Comparison of ENCODE assay signal across 22 mouse cellular contexts in genomic region chr9:91803372-91803961, GRCm38 (mm10).
A peak's percentile ranks its signal among the peaks of the same experiment; 100 is the strongest.
DNase-seq lines count a peak whose midpoint lies in the region; ATAC-seq lines count a peak whose summit lies in the region.
"Had no signal": no experiment of that assay in that cellular context is flagged by ENCODE, and none has a peak within 500 bp of the region (broad histone marks: within the 10 kb centered on the region; RNA-seq: fewer than 3 reads in every experiment).

No protein-coding gene starts in this region.

- ATAC-seq in forebrain, embryonic 13.5 days: peak; percentile 61; the same call in 1 of the 2 replicates

- H3K4me3 ChIP-seq in forebrain, embryonic 13.5 days: no peak overlapping the region
- H3K4me3 ChIP-seq in forebrain, embryonic 10.5 days: no peak overlapping the region
- H3K4me3 ChIP-seq: embryonic facial prominence, embryonic 15.5 days; myocyte; neural tube, embryonic 13.5 days had no signal

- no peak for DNase-seq in forebrain, embryonic 10.5 days (ENCODE audit: extremely low spot score, low spot score)
- DNase-seq in left cerebral cortex, postnatal 4 days: peak; percentile 79
- DNase-seq in left cerebral cortex, adult 18-20 months (ENCODE audit: low spot score in 2 of 2): no peak
- peak; percentile 13 for DNase-seq in brain, adult 2 months (ENCODE audit: low read depth, low spot score)
- peak; percentile 53 to 76 for DNase-seq in cerebellum, postnatal 14 days
- DNase-seq in urinary bladder, postnatal 25 days (ENCODE audit: low spot score): no peak
- DNase-seq: adrenal gland, adult 2 months; gastrocnemius, postnatal 10 days; heart, adult 11 months; kidney, adult 2 months; lung, postnatal 4 days; midbrain, embryonic 14.5 days; retina, postnatal 1 day; right cerebral cortex, postnatal 25 days; spleen, adult 18-20 months; thymus, postnatal 25 days had no signal

- no peaks in the 10 kb centered on the region for H3K27me3 ChIP-seq in forebrain, embryonic 13.5 days
- no peaks in the 10 kb centered on the region for H3K27me3 ChIP-seq in forebrain, embryonic 10.5 days (ENCODE audit: poor library complexity, severe bottlenecking)
- H3K27me3 ChIP-seq: embryonic facial prominence, embryonic 15.5 days; neural tube, embryonic 13.5 days had no signal

- H3K4me2 ChIP-seq in forebrain, embryonic 13.5 days: no peak overlapping the region
- H3K4me2 ChIP-seq: embryonic facial prominence, embryonic 15.5 days; heart, embryonic 11.5 days; neural tube, embryonic 13.5 days had no signal

- WGBS in forebrain, embryonic 13.5 days: 72% methylated on average over 3 of the region's 3 CpGs
- 90% methylated on average over 3 of the region's 3 CpGs for WGBS in forebrain, embryonic 10.5 days

- H3K9me3 ChIP-seq in forebrain, embryonic 13.5 days (replicated peaks): no peaks in the 10 kb centered on the region
- no peaks in the 10 kb centered on the region for H3K9me3 ChIP-seq in forebrain, embryonic 10.5 days
- H3K9me3 ChIP-seq: embryonic facial prominence, embryonic 15.5 days; neural tube, embryonic 13.5 days had no signal

- no peak overlapping the region for H3K27ac ChIP-seq in forebrain, embryonic 13.5 days
- H3K27ac ChIP-seq in forebrain, embryonic 10.5 days: no peak overlapping the region
- H3K27ac ChIP-seq: embryonic facial prominence, embryonic 15.5 days; kidney, postnatal 0 days; neural tube, embryonic 13.5 days had no signal

- H3K9ac ChIP-seq in forebrain, embryonic 13.5 days: no peak overlapping the region
- H3K9ac ChIP-seq: embryonic facial prominence, embryonic 15.5 days; neural tube, embryonic 13.5 days had no signal

- no peaks in the 10 kb centered on the region for H3K4me1 ChIP-seq in forebrain, embryonic 13.5 days
- no peaks in the 10 kb centered on the region for H3K4me1 ChIP-seq in forebrain, embryonic 10.5 days
- H3K4me1 ChIP-seq: embryonic facial prominence, embryonic 15.5 days; neural tube, embryonic 13.5 days had no signal

- intact Hi-C loops in left cerebral cortex, postnatal 4 days (cut with DNase I): no loop called here

- H3K36me3 ChIP-seq in forebrain, embryonic 13.5 days (ENCODE audit: poor library complexity, severe bottlenecking): no peaks in the 10 kb centered on the region
- no peaks in the 10 kb centered on the region for H3K36me3 ChIP-seq in forebrain, embryonic 10.5 days (replicated peaks)
- H3K36me3 ChIP-seq: embryonic facial prominence, embryonic 15.5 days; neural tube, embryonic 13.5 days had no signal

Comparison
In these comparisons a context has a peak if more than half of its experiments do, and no peak if none do; other contexts are left out.
1. DNase-seq: peak in left cerebral cortex, postnatal 4 days (single experiment), brain, adult 2 months (single experiment) and cerebellum, postnatal 14 days (2 of 2); none in forebrain, embryonic 10.5 days (single experiment), left cerebral cortex, adult 18-20 months (0 of 2) and urinary bladder, postnatal 25 days (single experiment).